Mouse (Mus musculus): Measurements from ENCODE around the gene Il4i1. TPM values are rescaled to one million over a fixed set of nuclear protein-coding genes. Genes with fewer than 3 reads are reported as not detected.
A peak's percentile ranks its signal among the peaks of the same experiment; 100 is the strongest.

Il4i1 gene
- total RNA-seq (2014; rRNA removed; ENCODE audit: low replicate concordance), result not detected in 2 replicates
- polyA plus RNA-seq (2015; fragmentation: Nextera tagmentation; extraction: Ambion mirVana), result 0.93 and 1.1 TPM in 2 replicates

DNA sequence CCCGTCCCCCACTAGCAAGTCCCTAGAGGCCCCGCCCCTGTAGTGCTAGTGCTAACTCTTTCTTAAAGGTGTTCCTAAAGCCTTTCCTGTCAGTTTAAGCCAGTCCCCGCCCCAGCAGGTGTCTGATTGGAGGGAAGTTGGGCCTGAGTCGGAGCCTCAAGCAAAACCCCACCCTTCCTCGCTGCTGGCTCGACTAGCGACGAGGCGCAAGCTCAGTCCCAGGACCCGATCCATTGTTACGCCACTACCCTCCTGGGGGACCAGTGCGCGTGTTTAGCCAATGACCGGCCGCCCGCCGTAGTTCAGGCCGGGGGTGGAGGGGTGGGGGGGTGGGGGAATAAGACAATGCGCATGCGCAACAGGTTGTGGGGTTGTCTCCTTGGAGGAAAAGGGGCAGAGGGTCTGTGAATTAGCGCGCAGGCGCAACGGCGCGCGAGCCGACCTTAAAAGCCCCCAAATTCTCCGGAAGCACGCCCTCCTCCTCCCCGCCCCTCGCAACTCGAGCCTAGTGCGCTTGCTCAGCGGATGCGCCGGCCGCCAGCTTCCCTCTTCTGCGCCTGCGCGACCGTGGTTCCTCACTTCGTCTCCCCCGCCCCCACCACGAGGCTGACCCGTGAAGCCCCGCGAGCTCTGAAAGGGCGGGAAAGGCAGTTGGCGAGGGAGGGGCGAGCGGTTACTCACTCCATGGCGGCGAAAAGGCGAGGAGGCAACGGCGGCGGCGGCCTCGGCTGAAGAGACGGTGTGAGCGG lies at the start of gene Il4i1, which contains the start of gene Nup62:
Il4i1 (plus strand) TSS at position 667 of the 749 bp plus-strand sequence.
Nup62 (plus strand) TSS at position 368 of the 749 bp plus-strand sequence.
- DNase-seq (ENCODE audit: low spot score) (peak; percentile 99), ATAC-seq (ENCODE audit: insufficient read depth, low read depth) (peak; percentile 90)
- Histone ChIP-seq H3K4me3 (ENCODE audit: low read depth, low read length) (peak within 1 kb of the TSS; percentile 78), H3K4me1 (ENCODE audit: control insufficient read depth, insufficient read depth) (peaks cover 37% of the 10 kb centered on the region), H3K36me3 (replicated peaks; ENCODE audit: control insufficient read depth, insufficient read depth, low read length) (peaks cover 12% of the 10 kb centered on the region; the same call in 1 of the 2 replicates), H3K9me3 (replicated peaks; ENCODE audit: control insufficient read depth, low read length) (no peaks in the 10 kb centered on the region), H3K4me2 (ENCODE audit: low read depth, low read length) (peak within 1 kb of the TSS; percentile 85), H3K27ac (ENCODE audit: low read depth) (peak within 1 kb of the TSS; percentile 98), H3K9ac (replicated peaks; ENCODE audit: low read depth, low read length) (peak within 1 kb of the TSS; percentile 89), H3K27me3 (ENCODE audit: control insufficient read depth, insufficient read depth, low read length) (no peaks in the 10 kb centered on the region)
- WGBS, result 0% methylated on average over 47 of the region's 62 CpGs
- TF ChIP-seq EP300 (IDR thresholded peaks at IDR 0.05; ENCODE audit: low read depth) (peak; percentile 84; the same call in 1 of the 2 replicates), CTCF (IDR thresholded peaks at IDR 0.05; ENCODE audit: low read depth) (no peak)

- TF ChIP-seq CTCF (IDR thresholded peaks at IDR 0.05; ENCODE audit: low read depth) (no peak), EP300 (IDR thresholded peaks at IDR 0.05; ENCODE audit: low read depth) (no peak)
- H3K36me3 ChIP-seq (replicated peaks; ENCODE audit: control insufficient read depth, insufficient read depth, low read length), result peaks cover 72% of the 10 kb centered on the region
These were observed 48.1 kb upstream of the Il4i1 start for GRCm38 (mm10) chr7:44768129-44768528.

GRCm38 (mm10) chr7:44770046-44770578 lies 46.1 kb upstream of the Il4i1 start:
- WGBS, result 11% methylated on average over 6 of the region's 6 CpGs
- H3K4me3 ChIP-seq (ENCODE audit: low read depth, low read length), result no peak overlapping the region
- ATAC-seq (ENCODE audit: insufficient read depth, low read depth) (peak; percentile 75; the same call in 1 of the 2 replicates), DNase-seq (ENCODE audit: low spot score) (peak; percentile 88)
- peak; percentile 20 for TF ChIP-seq CTCF (IDR thresholded peaks at IDR 0.05; ENCODE audit: low read depth)
- TF ChIP-seq EP300 (IDR thresholded peaks at IDR 0.05; ENCODE audit: low read depth), result no peak
- H3K9me3 ChIP-seq (replicated peaks; ENCODE audit: control insufficient read depth, low read length), result no peaks in the 10 kb centered on the region
- H3K4me2 ChIP-seq (ENCODE audit: low read depth, low read length), result no peak overlapping the region
- H3K4me1 ChIP-seq (ENCODE audit: control insufficient read depth, insufficient read depth), result no peaks in the 10 kb centered on the region
- peaks cover 73% of the 10 kb centered on the region for H3K36me3 ChIP-seq (replicated peaks; ENCODE audit: control insufficient read depth, insufficient read depth, low read length)
- no peak overlapping the region for H3K27ac ChIP-seq (ENCODE audit: low read depth)
- H3K9ac ChIP-seq (replicated peaks; ENCODE audit: low read depth, low read length), result no peak overlapping the region
- no peaks in the 10 kb centered on the region for H3K27me3 ChIP-seq (ENCODE audit: control insufficient read depth, insufficient read depth, low read length)

More at GRCm38 (mm10) chr7:44768129-44768528, 48.1 kb upstream of the Il4i1 start:
- H3K4me3 ChIP-seq (ENCODE audit: low read depth, low read length), result no peak overlapping the region
- H3K9me3 ChIP-seq (replicated peaks; ENCODE audit: control insufficient read depth, low read length), result no peaks in the 10 kb centered on the region
- H3K4me1 ChIP-seq (ENCODE audit: control insufficient read depth, insufficient read depth), result no peaks in the 10 kb centered on the region
- H3K27me3 ChIP-seq (ENCODE audit: control insufficient read depth, insufficient read depth, low read length), result no peaks in the 10 kb centered on the region
- ATAC-seq (ENCODE audit: insufficient read depth, low read depth) (no peak), DNase-seq (ENCODE audit: low spot score) (no peak)
- no peak overlapping the region for H3K27ac ChIP-seq (ENCODE audit: low read depth)
- H3K4me2 ChIP-seq (ENCODE audit: low read depth, low read length), result no peak overlapping the region
- WGBS, result 79% methylated on average over 5 of the region's 5 CpGs
- no peak overlapping the region for H3K9ac ChIP-seq (replicated peaks; ENCODE audit: low read depth, low read length)

- ATAC-seq (ENCODE audit: insufficient read depth, low read depth), result no peak
- TF ChIP-seq CTCF (IDR thresholded peaks at IDR 0.05; ENCODE audit: low read depth), result no peak
- no peak for TF ChIP-seq EP300 (IDR thresholded peaks at IDR 0.05; ENCODE audit: low read depth)
- Histone ChIP-seq H3K4me2 (ENCODE audit: low read depth, low read length) (no peak overlapping the region), H3K27me3 (ENCODE audit: control insufficient read depth, insufficient read depth, low read length) (no peaks in the 10 kb centered on the region), H3K4me1 (ENCODE audit: control insufficient read depth, insufficient read depth) (no peaks in the 10 kb centered on the region), H3K36me3 (replicated peaks; ENCODE audit: control insufficient read depth, insufficient read depth, low read length) (peaks cover 84% of the 10 kb centered on the region), H3K9me3 (replicated peaks; ENCODE audit: control insufficient read depth, low read length) (no peaks in the 10 kb centered on the region), H3K9ac (replicated peaks; ENCODE audit: low read depth, low read length) (no peak overlapping the region), H3K27ac (ENCODE audit: low read depth) (no peak overlapping the region), H3K4me3 (ENCODE audit: low read depth, low read length) (no peak overlapping the region)
- 72% methylated on average over 8 of the region's 8 CpGs for WGBS
- DNase-seq (ENCODE audit: low spot score), result no peak
These were observed 43.5 kb upstream of the Il4i1 start for GRCm38 (mm10) chr7:44772591-44773204.

- Histone ChIP-seq H3K27me3 (ENCODE audit: control insufficient read depth, insufficient read depth, low read length) (no peaks in the 10 kb centered on the region), H3K4me2 (ENCODE audit: low read depth, low read length) (no peak overlapping the region), H3K27ac (ENCODE audit: low read depth) (no peak overlapping the region), H3K4me3 (ENCODE audit: low read depth, low read length) (no peak overlapping the region), H3K9me3 (replicated peaks; ENCODE audit: control insufficient read depth, low read length) (no peaks in the 10 kb centered on the region), H3K36me3 (replicated peaks; ENCODE audit: control insufficient read depth, insufficient read depth, low read length) (peaks cover 54% of the 10 kb centered on the region), H3K9ac (replicated peaks; ENCODE audit: low read depth, low read length) (no peak overlapping the region), H3K4me1 (ENCODE audit: control insufficient read depth, insufficient read depth) (no peaks in the 10 kb centered on the region)
- no peak for ATAC-seq (ENCODE audit: insufficient read depth, low read depth)
- DNase-seq (ENCODE audit: low spot score), result no peak
- WGBS, result 82% methylated on average over 9 of the region's 9 CpGs
- TF ChIP-seq EP300 (IDR thresholded peaks at IDR 0.05; ENCODE audit: low read depth), result no peak
- TF ChIP-seq CTCF (IDR thresholded peaks at IDR 0.05; ENCODE audit: low read depth), result no peak
These were observed 39.2 kb upstream of the Il4i1 start for GRCm38 (mm10) chr7:44776849-44777498.
